Mouse (Mus musculus): ENCODE data around the gene Trnp1.
A peak's percentile ranks its signal among the peaks of the same experiment; 100 is the strongest.

The Trnp1 gene

DNA sequence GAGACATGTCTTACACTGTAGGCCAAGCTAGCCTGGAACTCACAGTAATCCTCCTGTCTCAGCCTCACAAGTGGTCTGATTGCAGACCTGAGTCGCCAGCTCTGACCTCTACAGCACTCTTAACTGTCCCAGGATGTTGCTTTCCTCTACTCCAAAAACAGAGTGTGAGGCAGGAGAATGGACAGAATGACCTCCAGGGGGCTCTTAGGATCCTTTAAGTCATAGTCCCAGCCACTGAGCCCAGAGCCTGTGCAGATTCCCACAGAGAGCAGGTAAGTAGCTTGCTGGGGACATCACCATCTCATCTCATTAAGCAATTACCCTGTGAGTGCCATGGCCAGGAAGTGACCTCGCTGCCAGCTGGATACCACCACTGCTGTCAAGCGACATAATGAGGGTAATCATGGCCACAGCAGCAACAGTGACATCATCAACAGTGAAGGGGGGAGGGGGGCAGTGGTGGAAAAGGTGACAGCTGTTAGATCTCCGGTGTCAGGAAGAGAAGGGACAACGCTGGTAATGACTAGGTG, 37.5 kb downstream of the Trnp1 start:
- 0 out of 2 replicates have a peak, but pooled peaks have one; percentile 10 for TF ChIP-seq CTCF (conservative IDR thresholded peaks at IDR 0.05; ENCODE audit: low read length)
- no peak for TF ChIP-seq POU5F1 (IDR thresholded peaks at IDR 0.05; ENCODE audit: borderline replicate concordance, low read length)
- TF ChIP-seq NANOG (IDR thresholded peaks at IDR 0.05; ENCODE audit: borderline replicate concordance, low read length): no peak
- Histone ChIP-seq H3K4me3 (replicated peaks; ENCODE audit: low read length) (no peak overlapping the region), H3K27me3 (ENCODE audit: insufficient read depth, low read length) (no peaks in the 10 kb centered on the region), H3K4me1 (replicated peaks; ENCODE audit: low read depth, low read length) (peaks cover 53% of the 10 kb centered on the region), H3K9me3 (ENCODE audit: low read length) (no peaks in the 10 kb centered on the region), H3K36me3 (ENCODE audit: insufficient read depth, low read length) (no peaks in the 10 kb centered on the region)

DNA sequence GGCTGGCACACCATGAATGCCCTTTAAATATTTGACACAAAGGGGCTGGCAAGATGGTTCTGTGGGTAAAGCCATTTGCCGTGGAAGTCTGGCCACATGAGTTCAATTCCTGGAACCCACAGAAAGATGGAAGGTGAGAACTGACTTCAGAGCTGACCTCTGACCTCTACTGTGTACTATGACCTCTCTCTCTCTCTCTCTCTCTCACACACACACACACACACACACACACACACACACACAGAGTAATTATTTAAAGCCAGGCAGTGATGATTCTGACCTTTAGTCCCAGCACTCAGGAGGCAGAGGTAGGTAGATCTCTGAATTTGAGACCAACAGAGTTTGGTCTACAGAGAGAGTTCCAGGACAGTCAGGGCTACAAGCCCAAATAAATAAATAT, 38.3 kb downstream of the Trnp1 start:
- no peaks in the 10 kb centered on the region for H3K36me3 ChIP-seq (ENCODE audit: insufficient read depth, low read length)
- no peak for TF ChIP-seq NANOG (IDR thresholded peaks at IDR 0.05; ENCODE audit: borderline replicate concordance, low read length)
- TF ChIP-seq POU5F1 (IDR thresholded peaks at IDR 0.05; ENCODE audit: borderline replicate concordance, low read length): no peak
- no peak for TF ChIP-seq CTCF (conservative IDR thresholded peaks at IDR 0.05; ENCODE audit: low read length)
- H3K4me1 ChIP-seq (replicated peaks; ENCODE audit: low read depth, low read length): peaks cover 49% of the 10 kb centered on the region
- no peaks in the 10 kb centered on the region for H3K9me3 ChIP-seq (ENCODE audit: low read length)
- H3K27me3 ChIP-seq (ENCODE audit: insufficient read depth, low read length): no peaks in the 10 kb centered on the region
- H3K4me3 ChIP-seq (replicated peaks; ENCODE audit: low read length): no peak overlapping the region

GRCm38 (mm10) chr4:133458044-133458443, 40.3 kb downstream of the Trnp1 start:
- H3K4me3 ChIP-seq (replicated peaks; ENCODE audit: low read length): no peak overlapping the region
- H3K4me1 ChIP-seq (replicated peaks; ENCODE audit: low read depth, low read length): peaks cover 31% of the 10 kb centered on the region
- H3K9me3 ChIP-seq (ENCODE audit: low read length): no peaks in the 10 kb centered on the region
- H3K27me3 ChIP-seq (ENCODE audit: insufficient read depth, low read length): no peaks in the 10 kb centered on the region
- TF ChIP-seq POU5F1 (IDR thresholded peaks at IDR 0.05; ENCODE audit: borderline replicate concordance, low read length): no peak
- TF ChIP-seq CTCF (conservative IDR thresholded peaks at IDR 0.05; ENCODE audit: low read length): no peak
- TF ChIP-seq NANOG (IDR thresholded peaks at IDR 0.05; ENCODE audit: borderline replicate concordance, low read length): no peak
- H3K36me3 ChIP-seq (ENCODE audit: insufficient read depth, low read length): no peaks in the 10 kb centered on the region

- no peak overlapping the region for H3K4me3 ChIP-seq (replicated peaks; ENCODE audit: low read length)
- H3K4me1 ChIP-seq (replicated peaks; ENCODE audit: low read depth, low read length): peaks cover 31% of the 10 kb centered on the region
- no peak for TF ChIP-seq NANOG (IDR thresholded peaks at IDR 0.05; ENCODE audit: borderline replicate concordance, low read length)
- no peak for TF ChIP-seq CTCF (conservative IDR thresholded peaks at IDR 0.05; ENCODE audit: low read length)
- TF ChIP-seq POU5F1 (IDR thresholded peaks at IDR 0.05; ENCODE audit: borderline replicate concordance, low read length): no peak
- no peaks in the 10 kb centered on the region for H3K36me3 ChIP-seq (ENCODE audit: insufficient read depth, low read length)
- H3K9me3 ChIP-seq (ENCODE audit: low read length): no peaks in the 10 kb centered on the region
- H3K27me3 ChIP-seq (ENCODE audit: insufficient read depth, low read length): no peaks in the 10 kb centered on the region
Observed at GRCm38 (mm10) chr4:133452433-133452832, 45.9 kb downstream of the Trnp1 start.

- Histone ChIP-seq H3K27me3 (ENCODE audit: insufficient read depth, low read length) (no peaks in the 10 kb centered on the region), H3K36me3 (ENCODE audit: insufficient read depth, low read length) (no peaks in the 10 kb centered on the region), H3K4me1 (replicated peaks; ENCODE audit: low read depth, low read length) (peaks cover 37% of the 10 kb centered on the region), H3K9me3 (ENCODE audit: low read length) (no peaks in the 10 kb centered on the region), H3K4me3 (replicated peaks; ENCODE audit: low read length) (no peak overlapping the region)
- no peak for TF ChIP-seq POU5F1 (IDR thresholded peaks at IDR 0.05; ENCODE audit: borderline replicate concordance, low read length)
- no peak for TF ChIP-seq NANOG (IDR thresholded peaks at IDR 0.05; ENCODE audit: borderline replicate concordance, low read length)
- TF ChIP-seq CTCF (conservative IDR thresholded peaks at IDR 0.05; ENCODE audit: low read length): peak; percentile 70
Observed at GRCm38 (mm10) chr4:133451536-133451935, 46.8 kb downstream of the Trnp1 start.

DNA sequence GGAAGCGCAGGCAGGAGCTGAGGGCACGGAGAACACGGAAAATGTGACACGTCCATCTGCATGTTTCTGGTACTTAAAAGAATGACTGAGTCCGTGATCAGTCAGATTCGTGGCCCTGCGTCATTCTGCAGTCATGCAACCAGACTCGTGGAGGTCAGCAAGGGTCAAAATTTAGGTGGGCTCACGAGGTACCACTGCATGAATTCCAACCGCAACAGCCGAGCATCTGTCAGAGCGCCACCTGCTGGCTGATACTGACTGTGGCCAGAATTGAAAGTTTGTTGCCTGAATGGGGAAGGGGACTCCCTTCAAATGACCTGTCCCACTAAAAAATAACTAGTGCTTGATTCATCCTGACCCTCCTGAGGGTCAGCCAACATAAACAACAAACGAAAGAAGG, 48.6 kb downstream of the Trnp1 start:
- Histone ChIP-seq H3K4me1 (replicated peaks; ENCODE audit: low read depth, low read length) (peaks cover 44% of the 10 kb centered on the region), H3K27me3 (ENCODE audit: insufficient read depth, low read length) (no peaks in the 10 kb centered on the region), H3K9me3 (ENCODE audit: low read length) (no peaks in the 10 kb centered on the region), H3K4me3 (replicated peaks; ENCODE audit: low read length) (no peak overlapping the region), H3K36me3 (ENCODE audit: insufficient read depth, low read length) (no peaks in the 10 kb centered on the region)
- TF ChIP-seq CTCF (conservative IDR thresholded peaks at IDR 0.05; ENCODE audit: low read length) (peak; percentile 26), POU5F1 (IDR thresholded peaks at IDR 0.05; ENCODE audit: borderline replicate concordance, low read length) (no peak)

GRCm38 (mm10) chr4:133448708-133449388, 49.5 kb downstream of the Trnp1 start:
- peak overlapping the region; percentile 50 for H3K4me3 ChIP-seq (replicated peaks; ENCODE audit: low read length)
- no peaks in the 10 kb centered on the region for H3K27me3 ChIP-seq (ENCODE audit: insufficient read depth, low read length)
- peaks cover 52% of the 10 kb centered on the region for H3K4me1 ChIP-seq (replicated peaks; ENCODE audit: low read depth, low read length)
- no peaks in the 10 kb centered on the region for H3K36me3 ChIP-seq (ENCODE audit: insufficient read depth, low read length)
- TF ChIP-seq NANOG (IDR thresholded peaks at IDR 0.05; ENCODE audit: borderline replicate concordance, low read length) (no peak), CTCF (conservative IDR thresholded peaks at IDR 0.05; ENCODE audit: low read length) (no peak), POU5F1 (IDR thresholded peaks at IDR 0.05; ENCODE audit: borderline replicate concordance, low read length) (no peak)
- H3K9me3 ChIP-seq (ENCODE audit: low read length): no peaks in the 10 kb centered on the region

DNA sequence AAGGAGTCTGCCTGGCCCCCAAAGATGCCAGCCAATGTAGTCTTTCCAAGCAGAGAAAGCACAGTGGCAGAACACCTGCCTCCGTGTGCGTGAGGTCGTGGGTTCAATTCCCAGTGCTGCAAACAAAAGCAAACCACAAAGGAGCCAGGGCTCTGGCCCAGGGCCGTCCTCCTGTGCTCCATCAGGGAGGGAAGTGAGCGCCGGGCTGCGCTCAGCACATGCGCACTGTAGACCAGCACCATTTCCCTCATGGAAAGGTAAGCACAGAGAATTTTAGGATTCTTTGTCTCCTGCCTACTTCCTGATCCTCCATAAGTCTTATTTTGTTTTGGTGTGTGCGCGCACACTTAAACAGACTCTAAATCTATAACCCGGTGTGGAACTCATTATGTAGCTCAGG, 50.4 kb downstream of the Trnp1 start:
- no peak for TF ChIP-seq CTCF (conservative IDR thresholded peaks at IDR 0.05; ENCODE audit: low read length)
- no peak for TF ChIP-seq NANOG (IDR thresholded peaks at IDR 0.05; ENCODE audit: borderline replicate concordance, low read length)
- TF ChIP-seq POU5F1 (IDR thresholded peaks at IDR 0.05; ENCODE audit: borderline replicate concordance, low read length): no peak
- Histone ChIP-seq H3K27me3 (ENCODE audit: insufficient read depth, low read length) (no peaks in the 10 kb centered on the region), H3K9me3 (ENCODE audit: low read length) (no peaks in the 10 kb centered on the region), H3K36me3 (ENCODE audit: insufficient read depth, low read length) (no peaks in the 10 kb centered on the region), H3K4me1 (replicated peaks; ENCODE audit: low read depth, low read length) (peaks cover 61% of the 10 kb centered on the region), H3K4me3 (replicated peaks; ENCODE audit: low read length) (peak overlapping the region; percentile 50; the same call in 1 of the 2 replicates)
